Mouse (Mus musculus) adrenal gland, postnatal 36 days (tissue): ENCODE data around the gene Ctu2. TPM values are rescaled to one million over a fixed set of nuclear protein-coding genes. Genes with fewer than 3 reads are reported as not detected.

Experiments
- DNase-seq, 2 experiments: peaks; one replicate each; pipeline ENCODE4 v3.0.0; 2021; ENCODE audit warnings: mixed read lengths in 1 of 2
- long read RNA-seq, 2 experiments: library from polyadenylated mRNA; stranded (forward); transcript quantifications; one replicate each; pipeline ENCODE4 v2.0.0; 2021; ENCODE audit warnings: borderline sequencing depth in 2 of 2
- total RNA-seq, 2 experiments: library from RNA; stranded (reverse); gene quantifications; 2 replicates each; pipeline ENCODE4 v1.2.3; 2021

Gene Ctu2
- total RNA-seq: 10 to 100 TPM; 20.0 to 29.1 TPM
- long read RNA-seq, experiment 1, transcript Ctu2-201 (15 exons, 3,066 nt): major isoform, 31 of 43 reads
- long read RNA-seq, experiment 1, partial matches to known transcripts: 8 of 43 reads
- long read RNA-seq, experiment 1, other reads (novel, unspliced or antisense): 4 of 43 reads
- long read RNA-seq, experiment 2, transcript Ctu2-201 (15 exons, 3,066 nt): major isoform, 10 of 17 reads
- long read RNA-seq, experiment 2, partial matches to known transcripts: 3 of 17 reads
- long read RNA-seq, experiment 2, other reads (novel, unspliced or antisense): 3 of 17 reads

GRCm38 (mm10) chr8:122475580-122476320, at the start of gene Ctu2, which contains the start of gene Rnf166:
Gene Ctu2 (plus strand): TSS chr8:122476143.
Gene Rnf166 (minus strand): TSS chr8:122476064.
- DNase-seq: peak; percentile 94 to 96

- DNase-seq: no peak
Measured at GRCm38 (mm10) chr8:122426145-122426544, 49.8 kb upstream of the Ctu2 start.

GRCm38 (mm10) chr8:122427607-122428006, 48.3 kb upstream of the Ctu2 start:
- DNase-seq: no peak

- no peak for DNase-seq
Measured at GRCm38 (mm10) chr8:122428163-122428562, 47.8 kb upstream of the Ctu2 start.

GRCm38 (mm10) chr8:122430058-122430636, 45.8 kb upstream of the Ctu2 start:
- DNase-seq: no peak

- no peak for DNase-seq
Measured at GRCm38 (mm10) chr8:122430646-122431045, 45.3 kb upstream of the Ctu2 start.

- DNase-seq: peak in 1 of 2 experiments; percentile 15
Measured at GRCm38 (mm10) chr8:122431694-122432442, 44.1 kb upstream of the Ctu2 start.

- peak; percentile 77 to 87 for DNase-seq
Measured at GRCm38 (mm10) chr8:122432443-122433268, 43.3 kb upstream of the Ctu2 start, which contains the start of gene Cyba. Gene Cyba (minus strand): TSS chr8:122432930.

- no peak for DNase-seq
Measured at GRCm38 (mm10) chr8:122433269-122433905, 42.6 kb upstream of the Ctu2 start.

- no peak for DNase-seq
Measured at GRCm38 (mm10) chr8:122435375-122435774, 40.6 kb upstream of the Ctu2 start.

- no peak for DNase-seq
Measured at GRCm38 (mm10) chr8:122436146-122436545, 39.8 kb upstream of the Ctu2 start.

- peak in 1 of 2 experiments; percentile 50 for DNase-seq
Measured at GRCm38 (mm10) chr8:122436586-122437125, 39.3 kb upstream of the Ctu2 start.

GRCm38 (mm10) chr8:122437708-122438331, 38.1 kb upstream of the Ctu2 start:
- no peak for DNase-seq

- DNase-seq: no peak
Measured at GRCm38 (mm10) chr8:122439336-122439735, 36.6 kb upstream of the Ctu2 start.

- DNase-seq: no peak
Measured at GRCm38 (mm10) chr8:122441326-122441725, 34.6 kb upstream of the Ctu2 start.

GRCm38 (mm10) chr8:122442356-122442755, 33.6 kb upstream of the Ctu2 start:
- no peak for DNase-seq

GRCm38 (mm10) chr8:122442781-122443180, 33.2 kb upstream of the Ctu2 start:
- DNase-seq: no peak

GRCm38 (mm10) chr8:122443262-122444006, 32.5 kb upstream of the Ctu2 start, which contains the start of gene Mvd:
Gene Mvd (minus strand): TSS chr8:122443422.
- DNase-seq: peak; percentile 99
